Mouse (Mus musculus): Measurements from ENCODE around the gene Folh1. TPM values are rescaled to one million over a fixed set of nuclear protein-coding genes. Genes with fewer than 3 reads are reported as not detected.

Gene Folh1
- polyA plus RNA-seq, 1 experiment from 2014 or later = not detected

GRCm38 (mm10) chr7:86760751-86761150 is 15.0 kb downstream of the Folh1 start:
- Histone ChIP-seq H3K27ac (ENCODE audit: low read depth) (no peak overlapping the region), H3K4me1 (ENCODE audit: insufficient read depth) (no peaks in the 10 kb centered on the region), H3K4me2 (no peak overlapping the region), H3K27me3 (ENCODE audit: insufficient read depth, low read length) (no peaks in the 10 kb centered on the region), H3K36me3 (ENCODE audit: insufficient read depth) (no peaks in the 10 kb centered on the region), H3K4me3 (ENCODE audit: low read depth, low read length) (no peak overlapping the region), H3K9ac (no peak overlapping the region), H3K9me3 (ENCODE audit: low read depth, low read length) (no peaks in the 10 kb centered on the region)
- ATAC-seq (ENCODE audit: insufficient read depth) (no peak), DNase-seq (no peak)
- WGBS = 64% methylated on average over 1 of the region's 1 CpGs
- no peak for TF ChIP-seq CTCF (IDR thresholded peaks at IDR 0.05; ENCODE audit: low read depth)

- no peak overlapping the region for H3K27ac ChIP-seq (ENCODE audit: low read depth)
- no peak for TF ChIP-seq CTCF (IDR thresholded peaks at IDR 0.05; ENCODE audit: low read depth)
- ATAC-seq (ENCODE audit: insufficient read depth) (no peak), DNase-seq (no peak)
- H3K9me3 ChIP-seq (ENCODE audit: low read depth, low read length) = no peaks in the 10 kb centered on the region
- H3K4me2 ChIP-seq = no peak overlapping the region
- H3K27me3 ChIP-seq (ENCODE audit: insufficient read depth, low read length) = no peaks in the 10 kb centered on the region
- no peaks in the 10 kb centered on the region for H3K36me3 ChIP-seq (ENCODE audit: insufficient read depth)
- no peak overlapping the region for H3K4me3 ChIP-seq (ENCODE audit: low read depth, low read length)
- H3K4me1 ChIP-seq (ENCODE audit: insufficient read depth) = no peaks in the 10 kb centered on the region
- H3K9ac ChIP-seq = no peak overlapping the region
Measured at GRCm38 (mm10) chr7:86725013-86725412, 50.7 kb downstream of the Folh1 start.

GRCm38 (mm10) chr7:86688030-86688429 is 87.7 kb downstream of the Folh1 start, which contains the start of gene Olfr292:
TSS of gene Olfr292 (plus strand) at chr7:86688330.
- DNase-seq = no peak
- Histone ChIP-seq H3K4me3 (ENCODE audit: low read depth, low read length) (no peak within 1 kb of the TSS), H3K4me2 (no peak within 1 kb of the TSS), H3K27ac (ENCODE audit: low read depth) (no peak within 1 kb of the TSS), H3K27me3 (ENCODE audit: insufficient read depth, low read length) (no peaks in the 10 kb centered on the region), H3K4me1 (ENCODE audit: insufficient read depth) (no peaks in the 10 kb centered on the region), H3K9ac (no peak within 1 kb of the TSS), H3K9me3 (ENCODE audit: low read depth, low read length) (no peaks in the 10 kb centered on the region), H3K36me3 (ENCODE audit: insufficient read depth) (no peaks in the 10 kb centered on the region)
- no peak for TF ChIP-seq CTCF (IDR thresholded peaks at IDR 0.05; ENCODE audit: low read depth)
- no peak for ATAC-seq (ENCODE audit: insufficient read depth)

Other genes with a start within 250 kb of the Folh1 start
- gene Olfr295, start 192.1 kb downstream of the Folh1 start, polyA plus RNA-seq (2014; fragmentation: Nextera tagmentation; extraction: Ambion mirVana) = not detected in 2 replicates
- not detected in 2 replicates for gene Olfr294, start 159.3 kb downstream of the Folh1 start, polyA plus RNA-seq (2014; fragmentation: Nextera tagmentation; extraction: Ambion mirVana)
- not detected in 2 replicates for gene Olfr293, start 126.9 kb downstream of the Folh1 start, polyA plus RNA-seq (2014; fragmentation: Nextera tagmentation; extraction: Ambion mirVana)
- not detected in 2 replicates for gene Olfr292, start 87.6 kb downstream of the Folh1 start, polyA plus RNA-seq (2014; fragmentation: Nextera tagmentation; extraction: Ambion mirVana)
- gene Vmn2r77, start 19.1 kb upstream of the Folh1 start, polyA plus RNA-seq (2014; fragmentation: Nextera tagmentation; extraction: Ambion mirVana) = not detected in 2 replicates
- not detected in 2 replicates for gene Vmn2r78, start 139.2 kb upstream of the Folh1 start, polyA plus RNA-seq (2014; fragmentation: Nextera tagmentation; extraction: Ambion mirVana)
- 0.01 TPM in 1 of 2 replicates, not detected in the other for gene Vmn2r79, start 220.2 kb upstream of the Folh1 start, polyA plus RNA-seq (2014; fragmentation: Nextera tagmentation; extraction: Ambion mirVana)